16 mouse cellular contexts compared by ENCODE assay signal in the genomic region with DNA sequence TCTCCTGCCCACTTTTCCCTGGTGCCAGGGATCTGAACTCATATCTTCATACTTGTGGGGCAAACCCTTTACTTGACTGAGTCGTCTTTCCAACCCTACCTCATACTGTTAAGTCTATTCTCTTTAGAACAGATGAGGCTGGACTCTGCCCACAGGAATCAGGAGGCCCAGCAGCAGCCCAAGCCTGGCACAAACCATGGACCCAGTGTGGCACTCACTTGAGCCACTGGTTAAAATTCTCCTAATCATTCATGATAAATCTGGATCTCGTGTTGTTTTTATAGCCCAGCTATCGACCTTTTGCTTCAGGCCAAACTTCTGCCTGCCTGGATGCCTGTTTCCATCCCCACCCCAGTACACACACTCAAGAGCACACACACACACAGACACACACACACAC.
"Had no signal": no experiment of that assay in that cellular context is flagged by ENCODE, and none has a peak within 500 bp of the region (broad histone marks: within the 10 kb centered on the region; RNA-seq: fewer than 3 reads in every experiment).

No protein-coding gene starts in this region.

- H3K4me2 ChIP-seq: lung, embryonic 15.5 days; midbrain, embryonic 11.5 days; midbrain, embryonic 13.5 days; midbrain, embryonic 15.5 days; neural tube, embryonic 12.5 days; stomach, embryonic 15.5 days had no signal

- H3K27me3 ChIP-seq: lung, embryonic 15.5 days; midbrain, embryonic 13.5 days; midbrain, embryonic 15.5 days; stomach, embryonic 15.5 days had no signal

- H3K36me3 ChIP-seq: lung, embryonic 15.5 days; midbrain, embryonic 13.5 days; midbrain, embryonic 15.5 days; neural tube, embryonic 12.5 days; stomach, embryonic 15.5 days had no signal

- H3K27ac ChIP-seq: lung, embryonic 15.5 days; macrophage; midbrain, embryonic 13.5 days; midbrain, embryonic 15.5 days; neural tube, embryonic 12.5 days; stomach, embryonic 15.5 days; stomach, postnatal 0 days had no signal

- ATAC-seq: lung, postnatal 0 days; midbrain, embryonic 13.5 days; midbrain, embryonic 15.5 days had no signal

- H3K4me3 ChIP-seq: lung, embryonic 15.5 days; midbrain, embryonic 13.5 days; midbrain, embryonic 15.5 days; neural tube, embryonic 12.5 days; stomach, embryonic 15.5 days had no signal

- H3K9me3 ChIP-seq: lung, embryonic 15.5 days; megakaryocyte, embryonic 14.5 days; midbrain, embryonic 13.5 days; midbrain, embryonic 15.5 days; neural tube, embryonic 12.5 days; stomach, embryonic 15.5 days had no signal

- H3K9ac ChIP-seq: lung, embryonic 15.5 days; midbrain, embryonic 13.5 days; midbrain, embryonic 15.5 days; neural tube, embryonic 12.5 days; stomach, embryonic 15.5 days had no signal

- DNase-seq: lung, postnatal 14 days; lung, postnatal 36 days; right cerebral cortex, postnatal 14 days; thymus, adult 2 months; thymus, postnatal 25 days; thymus, postnatal 4 days had no signal
